Mouse (Mus musculus) left cerebral cortex, adult 8-10 months (tissue): ENCODE data around the gene Gps1. TPM values are rescaled to one million over a fixed set of nuclear protein-coding genes. Genes with fewer than 3 reads are reported as not detected.
"Not testable (repeated sequence)": the region's sequence is repeated elsewhere in the genome, so short reads cannot be mapped to it uniquely, and the experiment has no call there.

Experiments used
- DNase-seq, 2 experiments: peaks; one replicate each; pipeline ENCODE4 v3.0.0; 2022; ENCODE audit warnings: low spot score in 2 of 2
- total RNA-seq, 4 experiments: library from RNA; stranded (reverse); gene quantifications; 2 replicates each; pipeline ENCODE4 v1.2.4; 2022

Gps1 gene
- total RNA-seq, 4 experiments from 2014 or later, result 142 to 151 (median 146) TPM

- DNase-seq, result no peak
These were observed 527 bp upstream of the Gps1 start for GRCm38 (mm10) chr11:120783426-120784063.

DNA sequence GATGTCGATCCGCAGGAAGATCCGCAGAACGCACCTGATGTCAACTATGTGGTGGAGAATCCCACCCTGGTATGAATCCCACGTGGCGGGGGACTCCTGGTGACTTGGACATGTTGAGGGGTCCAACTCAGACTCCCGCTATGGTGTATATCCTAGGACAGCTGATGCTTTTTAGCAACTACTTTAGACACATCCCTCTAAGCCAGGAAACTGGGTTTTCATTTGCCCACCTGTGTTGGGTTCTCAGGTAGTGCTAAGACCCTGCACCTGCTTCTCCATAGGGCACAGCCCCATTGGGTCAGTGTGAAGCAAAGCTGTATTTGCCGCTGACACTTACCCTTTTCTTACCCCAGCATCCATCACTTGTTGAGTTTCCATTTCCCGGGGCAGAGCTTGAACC, 1.1 kb downstream of the Gps1 start:
- DNase-seq, result no peak

- not testable (repeated sequence) for DNase-seq
These were observed 4.4 kb downstream of the Gps1 start for GRCm38 (mm10) chr11:120788460-120788859.

- no peak for DNase-seq
These were observed 5.3 kb downstream of the Gps1 start for GRCm38 (mm10) chr11:120789355-120789754.

DNA sequence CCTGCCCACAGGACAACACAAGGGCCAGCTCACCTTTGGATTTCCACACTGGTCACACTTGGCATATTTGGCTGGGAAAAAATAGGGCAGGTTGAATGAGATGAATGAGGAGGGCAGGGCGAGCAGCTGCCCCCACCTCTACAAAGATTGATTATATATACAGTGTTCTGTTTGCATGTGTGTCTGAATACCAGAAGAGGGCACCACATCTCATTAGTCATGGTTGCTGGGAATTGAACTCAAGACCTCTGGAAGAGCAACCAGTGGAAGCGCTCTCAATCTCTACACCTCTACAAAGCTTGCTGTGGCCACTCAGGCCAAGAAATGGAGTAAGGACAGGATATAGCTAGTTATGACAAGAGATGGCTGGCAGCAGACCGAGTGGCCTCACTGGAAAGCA, 5.7 kb downstream of the Gps1 start:
- DNase-seq, result no peak

GRCm38 (mm10) chr11:120792652-120793051, 8.6 kb downstream of the Gps1 start:
- DNase-seq, result no peak

DNA sequence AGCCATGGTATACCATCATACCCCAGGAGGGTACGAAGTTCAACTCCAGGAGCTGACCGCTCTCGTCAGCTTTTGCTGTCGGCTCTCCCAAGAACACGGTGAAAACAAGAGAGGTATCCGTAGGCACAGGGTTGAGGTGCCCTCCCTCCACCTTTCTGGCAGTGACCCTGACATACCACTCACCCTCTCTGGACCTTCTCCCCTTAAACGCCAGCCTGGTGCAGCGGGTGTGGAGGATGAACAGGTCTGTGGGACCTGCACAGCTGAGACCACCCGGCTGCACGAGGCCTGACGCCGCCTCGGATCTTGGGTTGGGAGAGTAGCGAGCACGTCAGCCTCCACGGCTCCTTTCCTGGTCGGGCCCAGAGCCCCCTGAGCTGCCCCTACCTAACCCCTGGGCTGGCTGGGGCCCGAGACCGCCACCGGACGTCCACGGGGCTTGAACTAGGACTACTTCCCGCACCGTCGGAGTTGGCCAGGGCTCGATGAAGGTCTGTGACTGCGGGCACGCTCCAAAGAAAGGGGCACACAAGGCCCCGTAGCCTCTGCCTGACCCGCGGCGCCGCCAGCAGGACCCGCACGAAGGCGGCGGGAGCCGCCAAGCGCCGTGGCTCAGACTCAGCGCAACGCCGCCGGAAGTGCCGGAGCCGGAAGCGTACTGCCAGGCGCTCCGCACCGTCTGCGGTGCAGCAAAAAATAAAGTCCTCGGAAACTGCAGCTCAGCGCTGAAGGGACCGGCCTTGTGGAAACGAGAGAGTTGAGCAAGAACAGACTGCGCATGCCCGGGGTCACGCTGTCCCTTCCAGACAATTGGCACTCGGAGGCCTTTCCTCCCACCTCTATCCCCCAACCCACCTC, 11.9 kb downstream of the Gps1 start, which contains the start of gene Dus1l:
TSS of gene Dus1l (minus strand) at position 648 of the 858 bp plus-strand sequence.
- DNase-seq, result peak; percentile 89 to 99

- no peak for DNase-seq
These were observed 12.5 kb downstream of the Gps1 start for GRCm38 (mm10) chr11:120796614-120796946.

DNA sequence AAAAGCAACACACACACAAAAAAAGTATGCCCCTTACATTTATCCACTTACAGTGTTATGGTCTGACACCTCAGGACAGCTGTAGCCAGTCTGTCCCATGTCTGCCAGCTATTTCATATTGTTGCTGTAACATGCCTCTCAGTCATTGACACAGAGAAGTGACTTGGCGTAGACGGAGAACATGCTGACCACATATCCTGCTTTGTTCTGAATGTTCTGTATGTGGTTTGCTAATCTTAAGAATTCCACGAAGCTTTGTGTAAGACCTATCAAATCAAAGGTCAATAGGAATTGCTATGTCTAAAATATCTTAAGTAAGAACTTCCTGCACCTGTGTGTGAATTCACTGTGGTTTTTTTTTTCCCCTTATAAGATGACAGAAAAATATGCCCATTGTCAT, 14.2 kb downstream of the Gps1 start:
- no peak for DNase-seq

DNA sequence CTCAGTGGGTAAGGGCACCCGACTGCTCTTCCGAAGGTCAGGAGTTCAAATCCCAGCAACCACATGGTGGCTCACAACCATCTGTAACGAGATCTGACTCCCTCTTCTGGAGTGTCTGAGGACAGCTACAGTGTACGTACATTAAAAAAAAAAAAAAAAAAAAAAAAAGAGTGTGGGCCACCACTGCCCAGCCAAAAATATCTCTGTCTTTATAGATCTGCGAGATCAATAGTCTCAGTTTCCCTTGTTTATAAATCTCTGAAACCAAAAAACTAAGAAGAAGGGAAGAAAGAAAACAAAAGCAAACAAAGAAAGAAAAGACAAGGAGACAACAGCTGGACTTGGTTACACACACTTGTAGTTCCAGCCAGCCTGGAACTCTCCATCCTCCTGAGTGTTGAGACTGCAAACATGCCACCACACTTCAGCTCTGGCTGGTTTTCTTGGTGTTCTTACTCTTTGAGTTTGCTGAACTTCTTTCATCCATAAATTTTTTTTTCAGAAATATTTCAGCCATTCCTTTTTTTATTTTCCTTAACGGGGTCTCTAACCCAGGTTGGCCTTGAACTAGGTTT, 15.3 kb downstream of the Gps1 start:
- DNase-seq, result no peak

GRCm38 (mm10) chr11:120800061-120800904, 16.2 kb downstream of the Gps1 start:
- peak in 1 of 2 experiments; percentile 72 for DNase-seq

DNA sequence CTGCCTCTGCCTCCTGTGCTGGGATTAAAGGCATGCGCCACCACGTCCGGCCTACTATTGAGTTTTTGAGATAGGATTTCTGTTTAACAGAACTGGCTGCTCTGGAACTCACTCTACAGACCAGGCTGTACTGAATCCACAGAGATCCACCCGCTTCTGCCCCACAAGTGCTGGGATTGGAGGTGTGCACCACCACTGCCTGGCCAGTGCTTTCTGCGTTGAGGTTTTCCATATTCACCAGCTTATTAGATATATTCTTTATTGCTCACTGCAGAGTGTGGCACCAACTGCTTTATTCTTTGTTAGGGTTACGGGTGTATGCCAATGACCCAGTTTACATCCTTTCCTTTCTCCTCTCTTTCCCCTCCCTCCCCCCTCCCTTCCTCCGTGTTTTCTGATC, 20.2 kb downstream of the Gps1 start:
- no peak for DNase-seq

GRCm38 (mm10) chr11:120804769-120805168, 20.7 kb downstream of the Gps1 start:
- no peak for DNase-seq

GRCm38 (mm10) chr11:120805375-120806298, 21.6 kb downstream of the Gps1 start:
- no peak for DNase-seq

DNA sequence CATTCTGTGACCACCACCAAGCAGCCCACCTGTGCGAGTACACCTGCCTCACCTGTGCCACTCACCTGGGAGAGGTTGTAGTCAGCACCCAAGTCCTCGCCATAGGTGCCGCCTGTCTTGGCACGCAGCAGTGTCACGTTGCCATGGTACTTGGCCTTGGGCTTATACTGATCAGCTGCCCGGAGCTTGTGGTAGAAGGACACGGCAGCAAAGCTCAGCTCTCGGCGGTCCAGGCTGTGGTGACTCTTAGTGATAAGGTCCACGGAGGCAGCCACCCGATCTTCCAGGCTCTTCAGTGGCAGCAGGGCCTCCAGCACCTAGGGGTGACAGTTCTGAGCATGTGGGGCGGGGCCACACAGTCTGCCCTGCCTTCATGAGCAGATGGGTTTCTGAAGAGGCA, 23.9 kb downstream of the Gps1 start:
- DNase-seq, result no peak

GRCm38 (mm10) chr11:120812068-120812467, 28.0 kb downstream of the Gps1 start:
- DNase-seq, result no peak

DNA sequence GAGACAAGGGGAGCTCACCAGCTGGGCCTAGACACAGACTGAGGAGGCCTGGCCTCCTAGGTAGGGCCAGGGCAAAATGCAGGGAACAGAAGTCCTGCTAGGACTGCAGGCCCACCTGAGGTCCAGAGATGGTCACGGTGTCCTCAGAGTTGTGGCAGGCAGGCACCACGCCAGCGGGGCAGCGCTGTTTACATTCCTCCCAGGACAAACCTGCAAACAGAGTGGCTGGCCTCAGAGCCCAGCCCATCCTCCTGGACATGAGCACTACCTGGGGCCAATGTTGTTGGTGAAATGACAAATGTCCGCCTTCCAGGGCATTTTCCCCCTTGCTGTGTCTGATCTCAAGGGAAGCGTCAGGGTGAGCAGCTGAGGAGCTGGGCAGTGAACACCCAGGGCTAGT, 33.3 kb downstream of the Gps1 start:
- DNase-seq, result no peak

GRCm38 (mm10) chr11:120818251-120818650, 34.2 kb downstream of the Gps1 start:
- no peak for DNase-seq

DNA sequence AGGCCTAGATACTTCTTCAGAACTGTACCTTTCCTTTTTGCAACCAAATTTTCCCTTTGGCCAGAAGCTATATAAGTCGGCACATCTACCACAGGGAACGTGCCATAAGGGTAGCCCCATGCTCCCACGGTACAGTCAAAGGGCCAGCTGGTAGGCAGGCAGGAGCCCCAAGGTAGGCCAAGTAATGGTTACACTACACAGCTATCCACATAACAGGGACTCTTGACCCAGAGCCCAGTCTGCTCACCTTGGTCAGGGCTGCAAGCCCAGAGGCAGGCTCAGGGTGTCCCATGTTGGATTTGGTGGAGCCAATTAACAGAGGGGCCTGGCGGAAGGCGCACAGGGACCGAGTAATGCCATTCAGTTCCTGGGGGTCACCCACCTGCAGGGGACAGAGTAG, 35.5 kb downstream of the Gps1 start:
- no peak for DNase-seq

GRCm38 (mm10) chr11:120820546-120820945, 36.5 kb downstream of the Gps1 start:
- DNase-seq, result no peak
